Mouse (Mus musculus): ENCODE data around the gene Flrt3. TPM values are rescaled to one million over a fixed set of nuclear protein-coding genes. Genes with fewer than 3 reads are reported as not detected.

The Flrt3 gene
- total and polyA plus RNA-seq, 3 experiments: not detected

- Histone ChIP-seq H3K27ac (ENCODE audit: control insufficient read depth, low read depth, low read length) (no peak overlapping the region), H3K79me2 (ENCODE audit: control insufficient read depth, insufficient read depth, low read length, poor library complexity) (no peaks in the 10 kb centered on the region), H3K9me3 (replicated peaks; ENCODE audit: insufficient read depth, low read length) (no peaks in the 10 kb centered on the region), H3K9ac (ENCODE audit: control insufficient read depth, low read depth, low read length, poor library complexity, severe bottlenecking) (no peak overlapping the region), H3K4me3 (ENCODE audit: control insufficient read depth in 1 of 2, insufficient read depth in 1 of 2, low read depth in 2 of 2, low read length in 2 of 2) (no peak overlapping the region), H3K36me3 (ENCODE audit: control insufficient read depth in 1 of 2, insufficient read depth in 2 of 2, low read length in 2 of 2) (no peaks in the 10 kb centered on the region), H3K27me3 (ENCODE audit: control insufficient read depth in 1 of 2, insufficient read depth in 2 of 2, low read length in 2 of 2) (no peaks in the 10 kb centered on the region), H3K4me1 (ENCODE audit: control insufficient read depth in 1 of 2, insufficient read depth in 2 of 2, low read length in 2 of 2) (no peaks in the 10 kb centered on the region)
- TF ChIP-seq NELFE (IDR thresholded peaks at IDR 0.05; ENCODE audit: low read depth, low read length): no peak
- no peak for TF ChIP-seq UBTF (IDR thresholded peaks at IDR 0.05; ENCODE audit: borderline replicate concordance, insufficient read depth, low read depth, low read length)
- TF ChIP-seq SMC3 (IDR thresholded peaks at IDR 0.05; ENCODE audit: low read depth, low read length): no peak
- TF ChIP-seq ZKSCAN1 (IDR thresholded peaks at IDR 0.05; ENCODE audit: low read depth, low read length): no peak
- TF ChIP-seq TBP (IDR thresholded peaks at IDR 0.05; ENCODE audit: low read depth, low read length): no peak
- no peak for TF ChIP-seq NRF1 (IDR thresholded peaks at IDR 0.05; ENCODE audit: insufficient read depth, low read depth, low read length, poor library complexity, severe bottlenecking)
- no peak for TF ChIP-seq TAL1 (IDR thresholded peaks at IDR 0.05; ENCODE audit: low read length)
- no peak for TF ChIP-seq E2F4 (IDR thresholded peaks at IDR 0.05; ENCODE audit: borderline replicate concordance, low read depth, low read length)
- TF ChIP-seq USF1 (IDR thresholded peaks at IDR 0.05; ENCODE audit: low read depth, low read length): no peak
- TF ChIP-seq TCF12 (IDR thresholded peaks at IDR 0.05; ENCODE audit: low read depth, low read length): no peak
- no peak for TF ChIP-seq EP300 (IDR thresholded peaks at IDR 0.05; ENCODE audit: low read depth in 1 of 2, low read length in 2 of 2)
- TF ChIP-seq ZMIZ1 (IDR thresholded peaks at IDR 0.05; ENCODE audit: low read depth, low read length): no peak
- DNase-seq (ENCODE audit: low read depth, low spot score): no peak
These were observed 2.2 kb downstream of the Flrt3 start for GRCm38 (mm10) chr2:140669081-140669480.

- no peaks in the 10 kb centered on the region for H3K36me3 ChIP-seq (ENCODE audit: control insufficient read depth in 1 of 2, insufficient read depth in 2 of 2, low read length in 2 of 2)
- H3K79me2 ChIP-seq (ENCODE audit: control insufficient read depth, insufficient read depth, low read length, poor library complexity): no peaks in the 10 kb centered on the region
- H3K27me3 ChIP-seq (ENCODE audit: control insufficient read depth in 1 of 2, insufficient read depth in 2 of 2, low read length in 2 of 2): no peaks in the 10 kb centered on the region
- no peaks in the 10 kb centered on the region for H3K4me1 ChIP-seq (ENCODE audit: control insufficient read depth in 1 of 2, insufficient read depth in 2 of 2, low read length in 2 of 2)
- no peaks in the 10 kb centered on the region for H3K9me3 ChIP-seq (replicated peaks; ENCODE audit: insufficient read depth, low read length)
- no peak for DNase-seq (ENCODE audit: low read depth, low spot score)
- no peak overlapping the region for H3K4me3 ChIP-seq (ENCODE audit: control insufficient read depth in 1 of 2, insufficient read depth in 1 of 2, low read depth in 2 of 2, low read length in 2 of 2)
- no peak overlapping the region for H3K27ac ChIP-seq (ENCODE audit: control insufficient read depth, low read depth, low read length)
- no peak for TF ChIP-seq RAD21 (IDR thresholded peaks at IDR 0.05; ENCODE audit: low read depth, low read length)
- TF ChIP-seq MAZ (IDR thresholded peaks at IDR 0.05; ENCODE audit: low read depth, low read length): no peak
- TF ChIP-seq ELF1 (IDR thresholded peaks at IDR 0.05; ENCODE audit: low read depth, low read length): no peak
- no peak for TF ChIP-seq ZKSCAN1 (IDR thresholded peaks at IDR 0.05; ENCODE audit: low read depth, low read length)
- TF ChIP-seq MYB (IDR thresholded peaks at IDR 0.05; ENCODE audit: low read depth, low read length): no peak
- no peak for TF ChIP-seq UBTF (IDR thresholded peaks at IDR 0.05; ENCODE audit: borderline replicate concordance, insufficient read depth, low read depth, low read length)
- TF ChIP-seq GATA1 (IDR thresholded peaks at IDR 0.05; ENCODE audit: low read depth, low read length): no peak
- no peak for TF ChIP-seq MAFK (IDR thresholded peaks at IDR 0.05; ENCODE audit: borderline replicate concordance, low read depth, low read length)
- TF ChIP-seq GABPA (IDR thresholded peaks at IDR 0.05; ENCODE audit: low read depth, low read length): no peak
- no peak for TF ChIP-seq TBP (IDR thresholded peaks at IDR 0.05; ENCODE audit: low read depth, low read length)
- TF ChIP-seq TCF12 (IDR thresholded peaks at IDR 0.05; ENCODE audit: low read depth, low read length): no peak
- no peak for TF ChIP-seq ZMIZ1 (IDR thresholded peaks at IDR 0.05; ENCODE audit: low read depth, low read length)
- TF ChIP-seq USF1 (IDR thresholded peaks at IDR 0.05; ENCODE audit: low read depth, low read length): no peak
- no peak for TF ChIP-seq CHD1 (IDR thresholded peaks at IDR 0.05; ENCODE audit: low read depth, low read length)
- TF ChIP-seq POLR2A (IDR thresholded peaks at IDR 0.05; ENCODE audit: control insufficient read depth in 1 of 2, insufficient read depth in 1 of 2, low read depth in 1 of 2, low read length in 2 of 2, poor library complexity in 1 of 2): no peak
- H3K9ac ChIP-seq (ENCODE audit: control insufficient read depth, low read depth, low read length, poor library complexity, severe bottlenecking): no peak overlapping the region
These were observed 3.0 kb downstream of the Flrt3 start for GRCm38 (mm10) chr2:140668311-140668710.
